Mouse (Mus musculus): ENCODE results near the gene Kcnk13.

- TF ChIP-seq CHD2 (IDR thresholded peaks at IDR 0.05; ENCODE audit: low read depth, low read length) (no peak), ZC3H11A (IDR thresholded peaks at IDR 0.05; ENCODE audit: borderline replicate concordance, low read depth, low read length) (no peak), MAFK (IDR thresholded peaks at IDR 0.05; ENCODE audit: insufficient read depth, low read depth, low read length) (no peak), ZNF384 (IDR thresholded peaks at IDR 0.05; ENCODE audit: low read depth, low read length) (no peak)
Measured at GRCm38 (mm10) chr12:100025675-100026074, 61.4 kb downstream of the Kcnk13 start.
